Mouse (Mus musculus) kidney, adult 2 months (tissue): Measurements from ENCODE around the gene Ndufb10.

ENCODE experiments used
- CTCF ChIP-seq: fragments of 200-500 bp; conservative IDR thresholded peaks from 2 replicates; pipeline ENCODE4 v1.5.1; 2011; ENCODE audit warnings: low read depth, mild to moderate bottlenecking, control low read depth, low read length, moderate library complexity, mixed read lengths; ENCODE audit not compliant: insufficient read depth, insufficient read length
- POLR2A ChIP-seq: fragments of 200-500 bp; IDR thresholded peaks from one replicate; pipeline ENCODE4 v1.6.1; 2011; ENCODE audit warnings: low read depth, low read length, control low read depth

DNA sequence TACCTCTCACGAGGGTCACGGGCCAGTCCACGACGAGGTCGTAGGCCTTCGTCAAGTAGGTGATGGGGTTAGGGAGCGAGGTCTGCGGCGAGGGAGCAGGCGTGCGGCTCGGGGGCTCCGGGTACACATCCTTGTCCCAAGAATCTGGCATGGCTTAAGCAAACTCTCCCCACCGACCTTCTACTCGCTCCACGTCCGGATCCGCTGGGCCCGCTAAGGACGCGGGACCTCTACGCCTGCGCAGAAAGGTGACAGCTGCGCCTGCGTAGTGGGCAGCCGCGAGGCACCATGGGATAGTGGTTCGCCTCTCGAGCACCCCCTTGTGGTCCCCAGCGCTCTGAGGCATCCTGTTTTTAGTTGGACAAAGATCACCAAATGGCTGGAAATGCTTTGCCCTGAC lies at the start of gene Ndufb10:
- TF ChIP-seq CTCF (peak; percentile 96; the same call in 1 of the 2 replicates), POLR2A (peak; percentile 96)
